Mouse (Mus musculus): ENCODE results near the gene Rapgef6.
A peak's percentile ranks its signal among the peaks of the same experiment; 100 is the strongest.

Gene Rapgef6

DNA sequence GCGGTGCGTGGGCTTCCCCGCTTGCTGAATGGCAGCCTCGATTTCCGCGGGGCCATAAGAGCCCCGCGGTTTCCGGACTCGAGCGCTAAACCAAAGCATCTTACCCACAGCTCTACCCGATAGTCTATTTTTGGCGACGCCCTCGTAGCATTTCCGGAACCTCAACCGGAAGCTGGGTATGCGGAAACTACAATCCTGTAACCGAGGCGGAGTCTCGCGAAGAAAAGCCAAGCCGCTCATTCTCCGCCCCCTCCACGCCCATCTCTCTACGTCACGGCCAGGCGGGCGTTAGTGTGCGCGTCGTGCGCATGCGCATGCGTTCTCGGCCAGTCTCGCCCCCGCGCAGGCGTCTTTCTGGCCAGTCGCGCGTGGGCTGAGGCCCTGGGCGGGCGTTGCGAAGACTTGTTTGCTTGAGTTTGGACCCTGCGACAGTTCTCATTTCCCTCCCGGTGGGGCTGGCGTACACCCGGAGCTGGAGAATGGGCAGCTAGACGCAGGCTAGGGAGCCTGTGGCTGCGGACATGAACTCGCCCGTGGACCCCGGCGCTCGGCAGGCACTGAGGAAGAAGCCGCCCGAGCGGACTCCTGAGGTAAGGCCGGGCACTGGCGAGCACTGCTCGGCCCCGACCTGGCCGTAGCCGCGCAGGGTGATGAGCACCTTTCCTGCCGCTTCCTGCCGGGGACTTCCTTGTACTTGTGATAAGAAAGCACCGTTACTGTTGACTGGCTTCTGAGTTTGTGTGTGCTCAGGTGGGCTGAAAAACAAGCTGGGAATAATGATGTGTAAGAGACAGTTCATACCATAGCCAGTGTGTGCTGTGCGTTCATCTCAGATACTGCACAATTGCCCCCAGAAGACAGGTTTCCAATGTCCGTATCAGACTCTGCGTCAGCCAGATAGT is at the start of gene Rapgef6:
Rapgef6 (plus strand) TSS at position 319 of the 902 bp plus-strand sequence.
- DNase-seq: peak; percentile 98

- DNase-seq: no peak
These were observed 44.2 kb upstream of the Rapgef6 start for GRCm38 (mm10) chr11:54478414-54478813.

DNA sequence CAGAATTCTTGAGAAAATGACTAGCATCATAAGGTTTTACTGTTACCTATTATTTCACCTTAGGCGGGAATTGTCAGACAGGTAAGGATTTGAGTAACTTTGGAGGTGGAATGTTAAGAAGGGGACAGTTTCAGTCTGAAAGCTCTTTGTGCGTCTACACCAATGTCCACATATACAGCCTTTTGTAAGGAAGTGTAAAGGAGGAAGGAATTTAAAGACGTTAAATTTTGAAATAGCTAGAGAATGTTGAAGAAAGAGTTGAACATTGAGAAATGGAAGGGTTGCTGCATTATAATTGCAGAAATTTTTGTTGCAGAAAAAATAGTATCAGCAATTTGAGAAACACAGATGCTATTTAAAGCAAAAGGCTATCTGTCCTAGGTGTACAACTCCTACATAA is 36.6 kb upstream of the Rapgef6 start:
- no peak for DNase-seq

DNA sequence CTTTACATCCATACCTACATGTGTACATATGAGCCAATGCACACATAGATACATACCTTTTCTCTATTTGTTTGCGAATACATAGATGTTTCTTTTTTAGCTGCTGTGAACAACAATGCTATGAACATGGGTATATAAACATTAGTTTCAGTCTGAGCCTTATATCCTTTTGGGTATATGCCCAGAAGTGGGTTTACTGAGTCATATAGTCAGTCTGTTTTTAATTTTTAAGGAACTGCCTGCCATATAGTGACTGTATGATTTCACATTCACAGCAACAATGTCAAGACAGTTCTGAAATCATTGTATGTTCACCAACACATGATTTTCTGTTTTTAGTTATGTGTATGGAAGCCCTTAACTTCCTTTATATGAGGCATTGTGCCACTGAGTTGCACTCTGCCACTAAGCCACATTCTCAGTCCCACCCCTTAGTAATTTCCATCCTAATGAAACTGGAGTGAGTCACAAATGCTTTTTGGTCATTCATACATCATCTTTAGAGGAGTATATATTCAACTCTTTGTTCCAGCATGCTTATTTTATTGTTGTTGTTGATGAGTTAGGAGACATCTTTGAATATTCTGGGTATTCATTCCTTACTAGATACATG is 30.6 kb upstream of the Rapgef6 start:
- DNase-seq: no peak

GRCm38 (mm10) chr11:54492559-54492958 is 30.1 kb upstream of the Rapgef6 start:
- DNase-seq: no peak

DNA sequence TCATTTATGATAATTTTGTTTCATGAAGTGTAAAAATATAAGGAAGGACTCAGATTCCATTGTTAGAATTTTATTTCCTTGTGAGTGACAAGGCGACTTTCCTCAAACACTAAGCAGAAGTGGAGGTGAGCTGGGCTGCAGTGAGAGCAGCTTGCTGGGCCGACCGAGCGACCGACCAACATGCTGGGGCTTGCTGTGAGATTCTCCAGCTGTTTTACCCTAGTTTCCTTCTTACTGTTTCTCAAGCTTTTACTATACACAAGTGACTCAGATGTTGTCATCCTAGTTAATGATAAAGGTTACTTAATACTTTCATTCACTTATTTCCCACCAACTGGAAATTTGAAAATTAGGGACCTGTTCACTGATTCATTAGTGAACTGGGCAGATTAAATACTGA is 22.8 kb upstream of the Rapgef6 start:
- DNase-seq: no peak

DNA sequence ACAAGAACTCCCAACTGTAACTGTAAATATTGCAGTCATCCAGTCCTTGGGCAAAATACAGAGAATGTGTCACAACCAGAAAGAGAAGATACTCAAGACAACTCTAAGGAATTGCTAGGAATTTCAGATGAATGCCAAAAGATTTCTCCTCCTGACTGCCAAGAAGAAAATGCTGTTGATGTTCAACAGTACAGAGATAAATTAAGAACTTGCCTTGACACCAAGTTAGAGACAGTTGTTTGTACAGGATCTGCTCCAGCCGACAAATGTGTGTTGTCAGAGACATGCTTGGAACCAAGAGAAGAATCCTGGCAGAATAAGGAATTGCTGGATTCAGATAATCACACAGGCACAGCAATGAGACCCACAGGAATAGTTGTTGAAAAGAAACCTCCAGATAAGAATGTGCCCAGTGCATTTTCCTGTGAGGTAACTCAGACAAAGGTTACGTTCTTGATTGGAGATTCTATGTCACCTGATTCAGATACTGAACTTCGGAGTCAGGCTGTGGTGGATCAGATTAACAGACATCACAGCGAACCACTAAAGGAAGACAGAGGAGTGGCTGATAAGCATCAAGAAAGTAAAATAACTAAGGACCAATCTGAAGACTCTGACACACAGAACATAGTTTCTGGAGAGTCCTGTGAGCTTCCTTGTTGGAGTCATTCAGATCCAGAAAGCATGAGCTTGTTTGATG is 20.0 kb upstream of the Rapgef6 start:
- DNase-seq: no peak

DNA sequence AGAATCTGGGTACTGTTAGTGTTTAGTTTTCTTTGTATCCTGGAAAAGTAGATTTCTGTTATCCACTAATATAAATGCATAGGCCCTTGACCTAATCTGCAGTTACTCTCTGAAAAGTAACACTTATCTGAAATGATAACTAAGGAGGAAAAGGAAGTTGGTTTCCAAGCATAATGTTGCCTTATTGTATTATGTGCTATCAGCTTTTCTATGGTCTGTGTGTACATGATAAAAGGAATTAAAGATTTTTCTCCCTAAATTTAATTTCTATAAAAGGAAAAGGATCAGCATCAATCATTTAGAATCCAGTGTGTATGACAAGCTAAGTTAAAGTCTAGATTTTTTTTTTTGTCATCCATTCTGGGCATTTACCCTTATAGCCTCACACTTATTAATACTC is 9.1 kb upstream of the Rapgef6 start:
- no peak for DNase-seq

DNA sequence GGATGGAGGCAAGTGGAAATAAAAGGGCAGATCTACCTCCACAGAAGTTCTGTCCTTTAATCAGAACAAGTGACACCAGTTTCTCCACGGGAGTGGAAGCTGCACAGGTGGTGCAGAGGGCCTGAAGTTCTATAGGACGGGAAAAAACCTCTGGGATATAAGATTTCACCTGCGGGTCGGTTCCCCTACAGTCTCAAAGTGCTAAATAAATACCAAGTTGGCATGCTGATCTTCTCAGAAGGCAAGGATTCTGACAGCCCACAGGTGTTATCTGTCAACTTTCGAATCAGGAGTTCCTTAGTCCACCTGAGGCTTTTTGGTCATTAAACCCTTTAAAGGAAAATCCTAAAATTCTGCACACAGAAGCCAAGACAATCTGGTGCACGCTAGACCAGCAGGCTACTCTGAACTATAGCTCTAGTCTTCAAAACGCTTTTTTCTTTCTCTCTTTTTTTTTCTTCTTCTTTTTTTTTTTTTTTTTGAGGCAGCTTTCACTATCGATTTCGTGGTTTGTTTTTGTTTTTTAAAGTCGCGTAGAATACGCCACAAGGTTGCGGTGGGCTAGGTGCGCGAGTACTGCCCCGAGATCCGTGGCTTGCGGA is 619 bp upstream of the Rapgef6 start:
- peak; percentile 29 for DNase-seq

GRCm38 (mm10) chr11:54523431-54524001 is 869 bp downstream of the Rapgef6 start:
- no peak for DNase-seq

DNA sequence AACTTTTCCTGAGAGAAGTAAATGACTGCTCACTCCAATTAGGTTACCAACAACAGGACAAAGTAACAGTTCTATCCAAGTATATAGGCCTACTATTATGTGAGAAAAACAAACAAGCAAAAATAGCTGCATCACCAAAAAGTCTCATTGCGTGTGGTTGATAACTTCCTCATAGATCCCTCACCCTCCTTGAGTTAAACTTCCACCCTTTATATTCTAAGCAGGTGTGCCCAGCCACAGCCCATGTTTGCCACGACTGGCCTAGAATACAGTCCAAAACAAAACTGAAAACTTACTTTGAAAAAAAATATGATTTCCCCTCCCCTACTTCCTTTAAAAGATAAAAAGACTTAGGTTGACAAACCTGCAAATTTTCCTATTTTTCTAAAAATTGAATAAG is 5.4 kb downstream of the Rapgef6 start:
- no peak for DNase-seq

DNA sequence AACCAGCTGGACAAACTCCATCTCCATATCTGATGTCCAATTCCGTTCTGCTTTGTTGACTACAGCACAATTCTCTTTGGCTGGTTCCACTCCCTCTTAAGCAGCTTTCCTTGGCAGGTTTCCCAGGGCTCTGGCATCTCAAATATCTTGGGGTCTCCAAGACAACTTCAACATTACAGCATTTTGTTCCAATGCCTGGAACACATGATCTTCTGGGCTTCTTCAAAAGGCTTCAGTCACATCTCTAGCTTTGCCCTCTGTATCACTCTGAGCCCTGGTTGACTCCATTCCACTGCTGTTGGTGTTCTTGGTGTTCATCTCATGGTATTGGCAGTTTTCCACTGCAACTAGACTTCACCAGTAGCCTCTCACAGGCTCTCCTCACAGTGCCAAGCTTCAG is 7.7 kb downstream of the Rapgef6 start:
- DNase-seq: no peak

DNA sequence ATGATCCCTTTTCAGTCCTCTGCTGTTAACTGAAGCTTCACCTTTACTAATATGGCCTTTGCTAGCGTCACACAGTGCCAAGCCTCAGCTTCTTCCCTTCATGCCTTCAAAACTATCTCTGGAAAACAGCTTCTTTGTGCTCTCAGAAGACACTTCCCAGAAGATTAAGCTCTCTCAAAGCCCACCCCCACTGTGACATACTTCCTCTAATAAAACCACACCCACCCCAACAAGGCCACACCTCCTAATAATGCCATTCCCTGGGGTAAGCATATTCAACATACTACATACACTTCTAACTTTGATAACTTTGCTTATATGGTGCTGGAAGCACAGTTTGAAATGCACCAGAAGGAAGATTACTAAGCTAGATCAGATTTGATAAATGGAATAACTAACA is 8.3 kb downstream of the Rapgef6 start:
- DNase-seq: no peak

DNA sequence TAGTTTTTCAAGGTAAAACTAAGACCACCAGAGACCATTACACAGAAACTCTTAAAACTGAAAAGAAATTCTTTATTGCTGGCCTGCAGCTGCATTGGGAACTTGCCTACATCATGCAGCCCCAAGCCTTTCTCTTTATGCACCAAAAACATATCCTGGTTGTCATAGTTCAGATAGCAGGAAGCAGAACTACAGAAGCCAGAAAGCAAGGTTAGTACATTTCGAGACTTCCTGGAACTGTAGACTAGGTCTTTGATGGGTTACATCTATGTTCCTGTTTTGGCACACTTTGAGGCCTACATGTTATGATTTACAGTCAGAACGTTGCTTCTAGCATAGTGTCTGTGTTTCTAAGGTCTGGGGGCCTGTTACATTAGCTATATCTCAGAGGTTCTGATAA is 11.2 kb downstream of the Rapgef6 start:
- DNase-seq: no peak

DNA sequence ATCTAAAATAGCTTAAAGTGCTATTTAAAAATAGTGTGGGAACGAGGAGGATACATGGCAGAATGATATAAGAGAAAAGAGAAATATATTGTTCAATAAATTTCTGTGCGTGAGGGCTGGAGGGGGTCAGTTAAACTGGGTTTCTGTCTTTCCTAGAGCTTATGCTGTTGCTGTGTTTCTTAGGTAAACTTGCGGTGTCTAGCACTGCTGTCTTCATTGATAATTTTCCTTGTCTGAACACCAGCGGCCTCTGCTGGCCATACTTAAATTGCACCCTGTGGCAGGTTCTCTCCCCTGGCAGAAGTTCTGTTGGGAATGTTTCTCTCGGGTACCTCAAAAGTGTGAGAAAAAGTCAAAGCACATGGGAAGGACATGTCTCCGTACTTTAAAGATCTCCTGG is 12.2 kb downstream of the Rapgef6 start:
- DNase-seq: peak; percentile 44

DNA sequence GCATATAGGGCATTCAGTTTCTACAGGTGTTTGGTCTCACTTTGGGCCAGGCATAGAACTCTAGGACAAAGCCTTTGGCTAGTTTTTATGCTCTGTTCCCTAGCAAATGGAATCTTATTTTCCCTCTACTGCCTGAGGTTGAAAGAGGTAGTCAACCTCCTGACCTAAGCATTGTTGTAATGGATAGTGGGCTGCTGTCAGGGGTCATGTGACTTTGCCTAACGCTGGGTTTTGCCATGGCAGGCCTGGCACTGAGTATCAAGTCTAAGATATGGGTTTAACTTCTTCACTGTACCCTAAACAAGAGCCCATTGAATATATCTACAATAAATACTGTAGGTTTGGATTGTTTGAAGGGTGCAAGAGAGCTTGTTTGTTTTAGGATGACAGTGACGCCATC is 16.4 kb downstream of the Rapgef6 start:
- no peak for DNase-seq

- DNase-seq: no peak
These were observed 16.8 kb downstream of the Rapgef6 start for GRCm38 (mm10) chr11:54539486-54539885.

DNA sequence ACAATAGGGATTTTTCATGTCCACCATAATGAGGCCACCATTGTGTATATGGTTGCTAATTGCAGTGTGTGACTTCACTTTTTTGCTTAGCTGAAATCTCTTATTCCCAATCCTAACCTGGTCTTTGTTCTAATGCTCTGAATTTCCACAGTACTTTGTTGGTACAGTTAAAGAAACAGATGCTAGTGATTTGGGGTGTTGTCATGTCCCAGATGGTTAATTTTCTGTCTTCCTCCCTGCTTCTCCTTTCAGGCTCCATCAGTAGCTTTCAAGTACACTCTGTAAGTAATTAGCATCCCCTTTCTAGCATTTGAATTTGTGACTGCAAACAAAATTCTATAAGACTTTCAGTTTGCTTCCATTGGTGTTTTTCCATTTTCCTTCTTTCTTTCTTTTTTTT is 17.7 kb downstream of the Rapgef6 start:
- no peak for DNase-seq

GRCm38 (mm10) chr11:54542414-54542813 is 19.8 kb downstream of the Rapgef6 start:
- no peak for DNase-seq

- no peak for DNase-seq
These were observed 32.3 kb downstream of the Rapgef6 start for GRCm38 (mm10) chr11:54554970-54555369.

GRCm38 (mm10) chr11:54562761-54563160 is 40.1 kb downstream of the Rapgef6 start:
- no peak for DNase-seq

- DNase-seq: no peak
These were observed 45.3 kb downstream of the Rapgef6 start for GRCm38 (mm10) chr11:54567959-54568358.

GRCm38 (mm10) chr11:54574741-54575140 is 52.1 kb downstream of the Rapgef6 start:
- DNase-seq: no peak
